Mouse (Mus musculus) liver, adult 2 months (tissue): ENCODE data around the gene Tex2.

ENCODE experiments used
- CTCF ChIP-seq: fragments of 200-500 bp; IDR thresholded peaks from 2 replicates; pipeline ENCODE4 v1.5.1; 2011; ENCODE audit warnings: low read depth, low read length, control low read depth
- POLR2A ChIP-seq: fragments of 200-500 bp; IDR thresholded peaks from 2 replicates; pipeline ENCODE4 v1.6.1; 2011; ENCODE audit warnings: low read length, control low read depth; ENCODE audit not compliant: insufficient read depth; ENCODE audit errors: extremely low read depth

DNA sequence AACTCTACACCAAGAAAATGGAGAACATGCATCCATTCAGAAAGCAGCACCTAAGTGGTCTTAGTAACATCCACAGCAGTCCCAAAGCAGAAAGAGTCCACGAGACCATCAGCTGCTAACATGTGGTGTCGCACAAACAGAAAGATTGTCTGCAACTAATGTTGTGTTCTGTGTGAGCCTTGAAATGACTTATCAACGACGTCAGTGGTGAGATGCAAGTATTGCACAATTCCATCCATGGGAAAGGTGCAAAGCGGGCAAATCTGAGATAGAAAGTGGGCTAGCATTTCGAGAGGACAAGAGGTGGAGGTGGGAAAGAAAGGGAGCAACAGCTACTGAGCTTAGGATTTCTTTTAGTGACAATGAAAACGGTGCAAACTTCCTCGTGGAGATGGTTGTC is 130.4 kb downstream of the Tex2 start:
- TF ChIP-seq CTCF (no peak), POLR2A (no peak)
